Mouse (Mus musculus): ENCODE results near the gene Hk1.

Hk1 gene

GRCm38 (mm10) chr10:62319154-62319553 lies 60.6 kb downstream of the Hk1 start:
- no peak for DNase-seq (ENCODE audit: low spot score)

GRCm38 (mm10) chr10:62316467-62316866 lies 63.2 kb downstream of the Hk1 start:
- no peak for DNase-seq (ENCODE audit: low spot score)

- DNase-seq (ENCODE audit: low spot score), result no peak
These were observed 65.8 kb downstream of the Hk1 start for GRCm38 (mm10) chr10:62313885-62314424.

GRCm38 (mm10) chr10:62313140-62313539 lies 66.6 kb downstream of the Hk1 start:
- no peak for DNase-seq (ENCODE audit: low spot score)

- peak; percentile 62 for DNase-seq (ENCODE audit: low spot score)
These were observed 68.2 kb downstream of the Hk1 start for GRCm38 (mm10) chr10:62311464-62311863.

GRCm38 (mm10) chr10:62310259-62311039 lies 69.3 kb downstream of the Hk1 start:
- no peak for DNase-seq (ENCODE audit: low spot score)

- DNase-seq (ENCODE audit: low spot score), result no peak
These were observed 70.1 kb downstream of the Hk1 start for GRCm38 (mm10) chr10:62309593-62309992.

- DNase-seq (ENCODE audit: low spot score), result no peak
These were observed 70.7 kb downstream of the Hk1 start for GRCm38 (mm10) chr10:62308896-62309491.

- DNase-seq (ENCODE audit: low spot score), result no peak
These were observed 73.2 kb downstream of the Hk1 start for GRCm38 (mm10) chr10:62306483-62306882.

GRCm38 (mm10) chr10:62305090-62305489 lies 74.6 kb downstream of the Hk1 start:
- DNase-seq (ENCODE audit: low spot score), result no peak

GRCm38 (mm10) chr10:62300006-62300827 lies 79.5 kb downstream of the Hk1 start:
- DNase-seq (ENCODE audit: low spot score), result no peak

- peak; percentile 61 for DNase-seq (ENCODE audit: low spot score)
These were observed 83.4 kb downstream of the Hk1 start for GRCm38 (mm10) chr10:62296086-62296872.

- no peak for DNase-seq (ENCODE audit: low spot score)
These were observed 85.6 kb downstream of the Hk1 start for GRCm38 (mm10) chr10:62294112-62294511.

GRCm38 (mm10) chr10:62287460-62288124 lies 92.1 kb downstream of the Hk1 start:
- DNase-seq (ENCODE audit: low spot score), result no peak

- DNase-seq (ENCODE audit: low spot score), result no peak
These were observed 96.4 kb downstream of the Hk1 start for GRCm38 (mm10) chr10:62283206-62283792.

GRCm38 (mm10) chr10:62282782-62283181 lies 96.9 kb downstream of the Hk1 start:
- no peak for DNase-seq (ENCODE audit: low spot score)

- no peak for DNase-seq (ENCODE audit: low spot score)
These were observed 100.0 kb downstream of the Hk1 start for GRCm38 (mm10) chr10:62279671-62280070.

GRCm38 (mm10) chr10:62279066-62279465 lies 100.6 kb downstream of the Hk1 start:
- no peak for DNase-seq (ENCODE audit: low spot score)

- DNase-seq (ENCODE audit: low spot score), result no peak
These were observed 102.0 kb downstream of the Hk1 start for GRCm38 (mm10) chr10:62277499-62278293.

- DNase-seq (ENCODE audit: low spot score), result peak; percentile 96
These were observed 104.5 kb downstream of the Hk1 start for GRCm38 (mm10) chr10:62275235-62275634.
